Mouse (Mus musculus) heart, adult 2 months (tissue): ENCODE results near the gene Mum1.

Experiments
- CTCF ChIP-seq: fragments of 200-600 bp; IDR thresholded peaks from 2 replicates; pipeline ENCODE4 v1.8.1; 2022; ENCODE audit warnings: antibody characterized with exemption, mild to moderate bottlenecking, moderate library complexity
- EP300 ChIP-seq: fragments of 200-500 bp; IDR thresholded peaks from 2 replicates; pipeline ENCODE4 v1.6.1; 2011; ENCODE audit warnings: low read depth, low read length, control low read depth; ENCODE audit not compliant: insufficient read depth

GRCm38 (mm10) chr10:80186649-80187048 is 39.6 kb upstream of the Mum1 start:
- no peak for TF ChIP-seq EP300
- no peak for TF ChIP-seq CTCF
